Mouse (Mus musculus) heart, embryonic 13.5 days (tissue): Measurements from ENCODE around the gene Olfr18. TPM values are rescaled to one million over a fixed set of nuclear protein-coding genes. Genes with fewer than 3 reads are reported as not detected.

Experiments used
- polyA plus RNA-seq: library from polyadenylated mRNA; unstranded; fragments of >200 nt; fragmentation: Nextera tagmentation; extraction: Ambion mirVana; gene quantifications from 2 replicates; pipeline ENCODE4 v1.2.1, GENCODE M21; 2015

The Olfr18 gene
- polyA plus RNA-seq, 1 experiment from 2014 or later, result not detected

Other genes starting within 250 kb of the Olfr18 start
- not detected in 2 replicates for gene Olfr868, start 237.5 kb downstream of the Olfr18 start, polyA plus RNA-seq
- not detected in 2 replicates for gene Olfr869, start 207.1 kb downstream of the Olfr18 start, polyA plus RNA-seq
- not detected in 2 replicates for gene Olfr870, start 162.0 kb downstream of the Olfr18 start, polyA plus RNA-seq
- not detected in 2 replicates for gene Olfr871, start 123.9 kb downstream of the Olfr18 start, polyA plus RNA-seq
- gene Olfr872, start 99.0 kb downstream of the Olfr18 start, polyA plus RNA-seq, result not detected in 2 replicates
- not detected in 2 replicates for gene Olfr39, start 53.7 kb downstream of the Olfr18 start, polyA plus RNA-seq
- gene Olfr873, start 37.6 kb downstream of the Olfr18 start, polyA plus RNA-seq, result not detected in 2 replicates
- gene Zfp560, start 49.1 kb upstream of the Olfr18 start, polyA plus RNA-seq, result 29.7 and 30.5 TPM in 2 replicates
- 6.9 and 7.9 TPM in 2 replicates for gene Zfp26, start 124.1 kb upstream of the Olfr18 start, polyA plus RNA-seq
- 11.8 and 12.4 TPM in 2 replicates for gene Zfp426, start 156.7 kb upstream of the Olfr18 start, polyA plus RNA-seq
- 46.1 and 49.7 TPM in 2 replicates for gene Zfp266, start 185.3 kb upstream of the Olfr18 start, polyA plus RNA-seq
- 9.8 and 10.6 TPM in 2 replicates for gene Zfp846, start 245.2 kb upstream of the Olfr18 start, polyA plus RNA-seq